Mouse (Mus musculus) CD4-positive, CD25-positive, alpha-beta regulatory T cell, adult 4 months (primary cell): Measurements from ENCODE around the gene Trappc2l. TPM values are rescaled to one million over a fixed set of nuclear protein-coding genes. Genes with fewer than 3 reads are reported as not detected.

Experiments used
- ATAC-seq: one replicate; pipeline ENCODE4 v1.8.0; 2017
- polyA plus RNA-seq, 2 experiments: library from polyadenylated mRNA; unstranded; fragments of 100-300 nt; shearing (Covaris generic); gene quantifications; one replicate each; pipeline ENCODE4 v1.2.1; 2017

Gene Trappc2l
- polyA plus RNA-seq, 2 experiments from 2014 or later, result 45.0 to 70.1 TPM

DNA sequence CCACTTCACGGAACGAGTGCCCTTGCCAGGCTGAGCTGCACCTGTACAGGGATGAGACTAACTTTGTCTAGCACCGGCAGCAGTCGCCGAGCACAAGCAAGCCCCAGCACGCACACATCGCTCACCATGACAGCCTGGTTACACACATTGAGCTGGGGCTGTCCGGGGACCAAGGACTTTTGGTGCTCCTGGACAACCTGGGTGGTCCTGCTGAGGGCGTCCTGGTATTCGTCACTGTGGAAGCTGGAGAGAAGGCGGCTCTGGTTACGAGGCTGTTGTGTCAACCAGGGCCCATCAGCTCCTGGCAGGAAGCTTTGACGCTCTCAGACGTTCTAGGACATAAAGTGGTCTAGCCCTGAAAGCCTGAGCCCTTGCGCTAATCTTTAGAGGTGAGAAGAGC lies 30.5 kb upstream of the Trappc2l start:
- ATAC-seq, result no peak

DNA sequence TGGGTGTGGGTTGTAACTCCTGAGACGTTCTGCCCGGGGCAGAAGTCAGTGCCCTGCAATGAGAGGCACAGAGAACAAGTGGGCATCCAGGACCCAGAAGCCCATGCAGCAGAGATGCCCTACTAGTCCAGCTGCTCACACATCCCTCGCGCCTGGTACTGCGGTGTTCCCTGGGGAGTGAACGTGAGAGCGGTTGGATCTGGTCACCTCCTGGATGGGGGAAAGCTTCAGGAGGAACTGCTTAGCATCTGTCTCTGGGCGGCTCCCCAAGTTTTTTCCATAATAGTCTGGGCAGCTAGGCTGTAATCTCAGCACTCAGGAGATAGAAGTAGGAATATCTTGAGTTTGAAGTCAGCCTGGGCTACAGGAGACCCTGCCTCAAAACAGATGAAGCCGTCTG lies 26.5 kb upstream of the Trappc2l start:
- no peak for ATAC-seq

DNA sequence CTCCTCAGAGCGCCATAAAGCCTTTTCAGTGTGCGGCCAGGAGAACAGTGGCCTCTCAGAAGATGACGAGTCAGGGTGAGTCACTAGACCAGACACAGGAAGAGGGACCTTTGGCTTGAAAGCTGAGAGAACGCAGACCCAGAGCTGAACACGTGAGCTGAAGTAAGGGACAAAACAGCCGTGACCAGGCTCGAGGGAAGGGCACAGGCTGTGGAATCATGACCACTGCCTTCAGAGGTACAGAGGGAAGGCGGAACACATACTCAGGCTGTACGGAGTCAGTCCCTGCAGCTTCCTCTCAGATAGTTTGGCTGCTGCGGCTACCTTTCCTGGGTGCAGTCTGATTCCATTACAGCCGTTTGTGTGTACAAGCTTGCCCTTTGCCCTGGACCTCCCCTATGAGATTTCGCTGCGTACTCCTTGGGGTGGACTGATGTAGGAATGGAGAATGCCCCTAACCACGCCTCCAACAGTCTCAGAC lies 26.0 kb upstream of the Trappc2l start:
- no peak for ATAC-seq

DNA sequence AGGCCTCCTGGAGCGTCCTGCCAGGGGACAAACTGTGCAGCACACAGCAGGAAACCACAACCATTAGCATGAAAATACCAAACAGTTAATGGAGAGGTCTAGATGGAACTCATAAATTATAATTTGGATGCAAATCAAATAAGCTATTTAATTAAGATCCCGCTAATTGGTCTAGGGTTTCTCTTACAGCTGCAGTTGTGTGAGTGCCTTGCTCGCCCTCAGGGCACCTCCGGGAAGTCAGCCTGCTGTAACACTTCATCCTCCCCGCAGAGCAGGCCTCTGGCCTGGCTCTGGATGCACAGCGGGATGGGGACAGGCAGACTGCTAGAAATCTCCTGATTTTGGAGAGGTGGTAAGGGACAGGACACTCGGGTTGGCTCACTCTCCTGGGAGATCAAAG lies 25.3 kb upstream of the Trappc2l start:
- no peak for ATAC-seq

DNA sequence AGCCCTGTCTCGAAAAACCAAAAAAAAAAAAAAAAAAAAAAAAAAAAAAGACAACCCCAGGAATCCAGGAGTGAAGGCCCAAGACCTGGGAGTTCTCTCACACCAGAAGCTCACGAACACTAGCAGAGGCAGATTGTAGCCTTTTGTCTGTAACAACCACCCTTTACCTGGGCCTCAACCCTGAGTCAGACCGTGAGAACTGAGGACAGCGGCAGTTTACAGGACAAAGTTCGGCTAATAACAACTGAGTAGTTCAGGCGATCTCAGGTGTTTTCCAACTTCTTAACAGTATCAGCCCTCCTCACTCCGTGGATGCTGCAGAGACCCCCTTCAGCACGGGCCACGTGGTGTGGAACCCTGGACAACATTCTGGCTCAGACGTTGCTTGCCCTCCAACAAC lies 24.7 kb upstream of the Trappc2l start:
- no peak for ATAC-seq

DNA sequence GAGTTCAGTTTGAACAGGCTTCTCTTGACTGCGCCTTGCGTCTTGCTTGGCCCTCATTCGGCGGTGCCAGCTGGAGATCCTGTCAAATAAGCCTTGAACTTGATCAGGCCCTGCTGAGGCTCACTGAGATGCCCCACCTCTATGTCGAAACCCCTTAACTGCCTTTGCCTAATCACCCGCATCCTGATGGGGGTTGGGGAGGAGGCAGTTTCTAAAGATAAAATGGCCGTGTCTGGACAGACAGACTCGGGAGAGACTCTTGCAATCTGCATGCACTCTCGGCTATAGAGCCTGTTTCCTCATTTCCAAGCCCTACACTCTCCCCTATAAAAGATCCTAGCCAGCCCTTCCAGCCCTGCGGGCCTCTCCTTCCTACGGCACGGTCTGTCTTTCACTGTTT lies 18.2 kb upstream of the Trappc2l start:
- ATAC-seq, result no peak

DNA sequence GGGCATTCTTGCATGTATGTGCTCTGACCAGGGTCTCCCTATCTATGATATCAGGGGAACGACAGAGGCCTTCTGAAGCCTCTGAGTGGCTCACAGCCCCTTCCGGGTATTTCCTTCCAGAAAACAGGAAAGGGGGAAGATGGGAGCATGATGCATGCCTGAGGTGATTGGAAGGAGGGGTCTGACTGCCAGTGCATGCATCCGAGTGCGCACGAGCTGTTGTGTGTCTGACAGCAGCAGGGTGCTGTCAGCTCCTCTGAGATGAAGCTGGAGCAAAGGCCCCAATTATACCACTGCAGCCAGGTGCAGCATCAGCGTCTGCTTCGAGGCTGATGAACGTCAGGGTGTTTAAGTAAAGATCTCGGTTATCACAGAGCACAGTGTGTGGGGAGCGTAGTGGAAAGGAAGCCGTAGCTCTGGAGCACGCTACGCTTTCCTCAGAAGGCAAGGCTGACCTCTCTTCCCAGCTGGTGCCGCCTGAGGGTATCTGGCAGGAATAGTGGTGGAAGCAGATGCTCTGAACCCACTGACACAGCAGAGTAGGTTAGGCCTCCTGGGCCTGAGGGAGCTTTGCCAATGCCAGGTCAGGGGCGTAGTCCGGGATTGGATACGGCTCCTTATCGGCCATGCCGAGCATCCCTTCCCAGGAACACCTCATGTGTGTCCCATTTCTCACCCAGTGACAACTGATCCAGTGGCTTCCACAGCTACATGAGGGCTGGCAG lies 17.5 kb upstream of the Trappc2l start:
- no peak for ATAC-seq

DNA sequence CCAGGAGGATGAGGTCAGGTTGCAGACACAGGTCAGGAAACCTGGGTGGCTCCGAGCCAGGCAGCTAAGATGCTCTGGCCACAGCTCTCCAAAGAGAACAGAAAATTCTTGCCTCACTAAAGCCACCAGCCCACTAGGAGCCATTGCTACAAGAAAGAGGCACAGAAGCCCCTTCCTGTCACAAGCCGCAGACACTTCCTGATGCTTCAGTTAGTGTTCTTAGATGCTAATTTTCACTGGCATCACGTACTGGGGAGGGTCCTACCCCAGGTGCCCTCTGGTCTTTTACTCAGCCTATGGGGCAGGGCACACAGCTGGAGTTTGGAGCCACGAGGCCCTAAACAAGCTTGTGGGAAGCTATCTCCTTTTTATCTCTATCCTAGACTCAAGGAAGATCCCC lies 15.4 kb upstream of the Trappc2l start:
- no peak for ATAC-seq

DNA sequence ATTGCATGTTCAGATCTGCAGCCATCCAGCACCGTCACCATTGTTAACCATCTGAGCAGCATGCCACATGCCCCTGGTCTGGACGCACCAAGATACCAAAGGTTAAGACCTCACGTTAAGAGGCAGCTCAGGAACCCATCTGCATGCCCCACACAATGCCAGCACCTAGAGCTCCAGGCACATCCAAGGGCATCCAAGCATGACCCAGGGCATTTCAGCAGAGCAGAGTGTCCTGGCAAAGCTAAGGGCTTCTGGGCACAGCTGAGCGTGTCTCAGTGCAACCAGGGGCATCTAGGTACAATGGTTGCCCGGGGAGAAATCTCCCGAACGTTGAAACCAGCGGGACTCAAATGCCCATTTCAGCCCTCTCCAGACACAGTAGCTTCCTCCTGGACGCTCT lies 10.8 kb upstream of the Trappc2l start:
- ATAC-seq, result no peak

DNA sequence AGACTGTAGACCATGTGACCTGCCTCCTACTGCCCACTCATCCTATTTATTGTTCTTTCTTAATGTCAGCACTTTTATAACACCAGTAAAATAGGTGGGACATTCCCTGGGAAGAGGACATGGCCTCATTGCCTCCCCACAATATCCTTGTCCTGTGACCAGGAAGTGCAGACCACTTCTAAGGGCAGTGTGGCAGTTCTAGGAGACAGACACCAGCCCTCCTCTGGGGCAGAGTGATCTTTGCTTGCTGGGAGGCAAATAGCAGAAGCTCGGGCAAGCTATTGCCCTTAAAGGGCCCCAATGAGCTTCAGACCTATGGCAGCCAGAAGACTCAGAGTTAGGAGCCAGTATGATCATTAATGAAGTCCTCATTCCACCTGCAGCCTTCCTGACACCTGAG lies 6.8 kb upstream of the Trappc2l start:
- no peak for ATAC-seq

DNA sequence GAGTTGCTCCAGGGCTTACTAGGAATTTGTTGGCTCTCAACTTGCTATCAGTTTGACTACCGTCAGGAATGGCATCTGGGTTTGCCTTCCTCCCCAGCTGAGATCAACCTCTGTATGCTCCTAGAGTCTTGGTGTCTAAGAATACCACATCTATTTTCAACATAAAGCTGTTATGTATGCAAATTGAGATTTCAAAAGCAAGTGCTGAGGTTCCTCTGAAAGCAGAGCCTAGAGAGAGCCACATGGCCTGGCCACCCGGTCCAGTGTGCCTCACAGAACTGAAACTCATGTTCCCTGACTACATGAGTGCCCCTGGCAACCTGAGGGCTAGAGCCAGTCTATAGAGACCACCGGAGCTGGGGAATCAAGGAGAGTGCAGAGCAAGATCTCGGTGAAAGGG lies 6.1 kb upstream of the Trappc2l start:
- no peak for ATAC-seq

DNA sequence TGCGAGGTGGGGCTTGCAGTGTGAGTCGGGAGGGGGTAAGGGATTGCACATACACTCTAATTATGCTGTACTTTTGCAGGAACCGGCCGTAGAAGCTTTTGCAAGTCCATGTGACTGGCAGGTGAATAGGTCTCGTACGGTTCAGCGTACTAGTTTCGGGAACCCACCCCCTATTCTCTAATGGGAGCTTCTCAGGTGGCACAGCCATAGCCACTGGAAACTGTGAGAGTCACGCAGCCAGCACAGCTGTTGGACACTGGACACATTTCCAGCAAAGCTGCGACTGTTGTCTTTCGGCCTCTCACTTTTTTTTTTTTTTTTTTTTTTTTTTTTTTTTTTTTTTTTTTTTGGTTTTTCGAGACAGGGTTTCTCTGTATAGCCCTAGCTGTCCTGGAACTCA lies 4.6 kb upstream of the Trappc2l start:
- ATAC-seq, result no peak

DNA sequence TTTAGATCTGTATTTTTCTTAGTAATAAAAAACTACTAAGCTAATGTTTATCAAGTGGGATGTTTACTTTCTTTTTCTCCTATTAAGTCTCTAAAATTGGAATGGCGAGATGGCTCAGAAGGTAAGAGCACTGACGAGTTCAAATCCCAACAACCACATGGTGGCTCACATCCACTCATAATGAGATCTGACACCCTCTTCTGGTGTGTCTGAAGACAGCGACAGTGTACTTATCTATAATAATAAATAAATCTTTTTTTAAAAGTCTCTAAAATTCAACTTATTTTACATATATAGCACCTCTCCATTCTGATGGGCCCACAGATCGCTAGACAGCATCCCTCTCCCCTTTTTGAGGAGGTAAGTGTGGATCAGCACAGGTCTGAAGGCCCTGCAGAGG lies 1.2 kb upstream of the Trappc2l start:
- ATAC-seq, result no peak

DNA sequence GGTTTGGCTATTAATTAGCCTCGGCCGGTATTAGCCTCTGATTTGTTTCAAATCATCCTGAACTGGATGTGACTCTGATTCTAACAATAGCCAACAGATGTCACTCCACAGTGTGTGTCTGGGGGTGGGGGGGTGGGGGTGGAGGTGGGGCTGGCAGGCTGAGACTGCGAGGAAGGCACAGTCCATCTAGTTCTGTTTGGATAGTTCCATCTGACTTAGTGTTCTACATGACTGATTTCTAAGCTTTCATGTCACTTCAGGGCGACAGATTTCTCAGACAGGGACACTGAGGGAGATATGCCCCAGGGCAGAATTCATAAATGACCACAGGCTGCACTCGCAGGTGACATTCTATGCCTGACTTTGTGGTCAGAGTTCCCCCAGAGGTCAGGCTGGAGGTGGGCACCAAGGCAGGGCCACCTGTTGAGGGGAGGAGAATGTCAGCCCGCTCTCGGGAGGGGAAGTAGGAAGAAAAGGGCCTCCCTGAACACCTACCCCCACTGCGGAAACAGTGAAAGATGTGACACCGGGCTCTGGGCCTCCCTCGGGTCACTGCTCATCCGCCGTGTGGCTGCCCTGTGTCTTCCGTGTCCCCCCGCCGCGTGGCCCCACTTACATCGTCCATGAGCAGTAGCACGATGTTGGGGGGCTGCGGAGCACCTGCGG lies 695 bp upstream of the Trappc2l start:
- ATAC-seq, result peak; percentile 24

DNA sequence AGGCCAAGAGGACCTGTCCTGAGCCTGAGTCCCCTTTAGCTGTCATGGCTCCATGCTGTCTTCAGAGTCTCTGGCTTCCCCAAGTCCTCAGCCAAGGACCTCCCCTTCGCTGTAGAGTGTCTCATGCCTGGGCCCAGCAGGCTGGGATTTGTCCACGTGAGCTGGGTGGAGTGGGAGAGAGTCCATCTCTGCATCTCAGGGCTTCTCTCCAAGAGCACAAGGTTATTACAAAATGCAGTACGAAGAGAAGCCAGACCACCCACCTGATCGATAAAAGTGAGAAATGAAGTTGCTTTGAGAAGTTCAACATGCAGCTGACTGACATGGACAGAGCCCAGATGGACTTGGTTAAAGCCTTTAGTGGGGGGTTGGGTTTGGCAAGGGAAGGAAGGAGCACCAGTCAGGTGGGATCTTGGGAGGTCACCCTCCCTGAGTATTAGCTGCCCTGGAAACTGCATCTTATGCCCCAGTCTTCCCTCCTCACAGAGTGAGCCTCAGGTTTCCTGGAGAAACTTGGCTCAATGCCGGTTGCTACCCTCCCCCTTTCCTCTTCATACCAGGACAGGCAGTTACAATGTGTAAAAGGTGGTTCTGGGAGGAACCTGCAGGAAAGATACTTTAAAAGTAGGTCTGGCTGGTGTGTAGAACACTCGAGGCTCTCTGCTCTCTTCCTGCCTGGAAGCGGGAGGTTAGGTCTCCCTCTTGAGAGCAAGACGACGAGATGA lies 4.9 kb downstream of the Trappc2l start:
- ATAC-seq, result no peak

DNA sequence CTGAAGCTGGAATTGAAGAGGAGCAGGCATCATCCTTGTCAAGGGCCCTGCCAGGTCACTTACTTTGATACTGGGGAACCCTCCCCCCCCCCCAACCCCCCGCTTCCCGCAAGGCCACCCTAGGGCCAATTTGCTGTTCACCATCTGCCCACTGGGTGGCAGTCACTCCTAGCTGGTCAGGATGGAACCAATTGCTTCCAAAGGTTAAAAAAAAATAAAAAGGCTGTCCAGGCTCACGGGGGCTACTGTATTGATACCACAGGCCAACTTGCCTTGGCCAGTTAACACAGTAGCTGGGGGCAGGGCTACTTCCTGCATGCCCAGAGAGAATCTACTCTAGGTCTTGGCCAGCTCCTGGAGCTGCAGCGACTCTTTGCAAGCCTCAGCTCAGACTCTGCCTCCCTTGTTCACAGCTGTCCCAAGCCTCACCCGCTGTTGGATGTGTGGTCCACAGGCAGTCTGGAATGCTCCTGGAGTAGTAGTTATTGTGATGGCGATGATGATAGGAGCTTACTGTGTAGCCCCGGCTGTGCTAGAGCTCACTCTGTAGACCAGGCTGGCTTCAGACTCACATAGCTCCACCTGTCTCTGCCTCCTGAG lies 6.6 kb downstream of the Trappc2l start:
- ATAC-seq, result peak; percentile 82

DNA sequence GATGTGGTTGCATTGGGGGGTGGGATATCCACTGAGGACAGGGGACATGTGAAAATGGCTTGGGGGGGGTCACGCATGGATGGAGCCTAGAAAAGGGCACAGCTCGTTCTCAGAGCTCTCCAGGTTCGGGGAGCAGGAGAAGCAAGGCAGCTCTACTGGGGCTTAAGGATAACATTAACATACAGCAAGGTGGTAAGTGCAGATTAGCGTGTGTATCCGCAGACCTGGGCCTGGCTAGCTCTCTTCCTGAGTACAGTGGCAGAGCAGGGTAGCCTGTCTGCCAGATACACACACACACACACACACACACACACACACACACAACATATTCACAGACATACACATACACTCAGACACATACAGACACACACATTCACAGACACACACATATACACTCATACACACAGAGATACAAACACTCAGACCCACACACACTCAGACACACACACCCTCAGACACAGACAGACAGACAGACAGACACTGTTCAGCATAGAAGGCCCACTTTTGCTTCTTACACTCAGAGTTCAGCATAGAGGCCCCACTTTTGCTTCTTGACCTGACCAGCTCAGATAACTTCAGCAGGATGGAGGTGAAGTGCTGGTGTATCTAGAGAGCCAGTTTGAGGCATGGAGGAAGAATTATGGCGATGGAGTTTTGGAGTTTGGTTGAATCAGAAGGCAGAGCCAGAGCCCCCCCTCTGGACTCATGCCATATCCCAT lies 7.4 kb downstream of the Trappc2l start:
- no peak for ATAC-seq

DNA sequence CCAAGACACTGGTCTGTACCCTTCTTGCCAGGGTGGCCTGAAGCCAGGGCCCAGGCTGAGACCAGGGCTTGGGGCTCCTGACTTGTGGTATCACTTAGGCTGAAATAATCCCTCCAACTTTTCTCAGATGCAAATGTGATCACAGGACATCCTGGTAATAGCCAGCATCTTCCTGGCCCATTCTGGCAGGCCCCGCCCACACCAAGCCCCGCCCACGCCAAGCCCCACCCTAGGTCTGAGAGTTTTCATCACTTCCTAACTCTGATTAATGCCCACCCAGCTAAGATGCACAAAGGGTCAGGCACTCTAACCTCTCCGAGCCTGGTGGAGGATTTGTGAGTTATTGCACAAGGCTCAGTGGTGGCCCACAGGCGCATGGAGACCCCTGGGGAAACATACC lies 9.0 kb downstream of the Trappc2l start:
- no peak for ATAC-seq

DNA sequence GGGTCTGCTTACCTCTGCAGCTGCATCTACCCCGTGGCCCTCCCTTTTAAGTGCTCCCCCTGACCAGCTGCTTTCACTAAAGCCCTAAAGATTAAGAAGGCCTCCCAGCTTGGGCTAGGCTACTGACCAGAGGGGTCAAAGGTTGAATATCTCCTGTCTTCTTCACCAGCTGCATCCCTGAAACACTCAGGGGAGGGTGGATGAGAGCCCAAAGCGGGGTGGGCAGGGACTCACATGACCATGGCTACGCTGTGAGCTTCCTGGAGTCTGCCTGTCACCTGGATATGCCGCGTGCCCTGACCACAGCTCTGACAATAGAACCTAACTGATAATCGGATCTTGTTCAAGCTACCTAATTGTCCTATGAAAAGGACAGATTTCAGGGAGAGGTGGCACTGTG lies 11.3 kb downstream of the Trappc2l start, which contains the start of gene Pabpn1l:
Pabpn1l (minus strand) TSS at position 13 of the 400 bp plus-strand sequence.
- no peak for ATAC-seq

DNA sequence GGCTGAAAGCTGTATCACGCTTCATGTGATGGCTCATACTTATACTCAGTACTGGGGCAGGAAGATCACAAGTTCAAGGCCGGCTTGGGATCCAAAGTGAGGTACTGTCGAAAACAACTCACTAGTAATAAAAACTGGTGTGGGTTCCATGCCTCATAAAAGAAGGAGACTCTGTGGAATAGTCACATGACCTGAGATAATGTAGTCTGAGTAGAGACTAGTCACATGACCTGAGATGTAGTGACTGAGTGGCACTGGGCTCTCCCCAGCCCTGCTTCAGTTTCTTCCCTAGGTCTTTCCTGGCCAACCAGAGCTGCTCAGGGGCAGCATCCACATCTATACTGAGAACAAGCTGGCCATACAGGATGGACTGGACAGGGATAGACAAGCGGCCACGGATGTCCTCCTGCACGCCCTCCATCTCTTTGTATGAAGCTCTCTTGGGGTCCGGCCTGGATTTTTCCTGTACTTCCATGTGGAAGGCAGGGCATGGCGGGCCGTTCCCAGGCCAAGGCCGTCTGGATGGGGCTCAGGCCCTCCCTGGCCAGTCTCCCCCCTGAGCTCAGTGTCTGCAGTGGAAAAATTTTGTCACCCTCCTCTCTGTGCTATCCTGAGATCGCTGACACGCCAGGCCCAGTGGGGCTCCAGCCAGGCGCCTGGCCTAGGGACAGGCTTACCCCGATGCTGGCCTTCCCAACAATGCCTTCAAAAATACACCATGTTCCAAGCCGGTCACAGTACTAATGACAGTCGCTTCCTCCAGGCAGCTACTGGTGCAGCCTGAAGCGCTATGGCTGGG lies 12.6 kb downstream of the Trappc2l start:
- ATAC-seq, result no peak

DNA sequence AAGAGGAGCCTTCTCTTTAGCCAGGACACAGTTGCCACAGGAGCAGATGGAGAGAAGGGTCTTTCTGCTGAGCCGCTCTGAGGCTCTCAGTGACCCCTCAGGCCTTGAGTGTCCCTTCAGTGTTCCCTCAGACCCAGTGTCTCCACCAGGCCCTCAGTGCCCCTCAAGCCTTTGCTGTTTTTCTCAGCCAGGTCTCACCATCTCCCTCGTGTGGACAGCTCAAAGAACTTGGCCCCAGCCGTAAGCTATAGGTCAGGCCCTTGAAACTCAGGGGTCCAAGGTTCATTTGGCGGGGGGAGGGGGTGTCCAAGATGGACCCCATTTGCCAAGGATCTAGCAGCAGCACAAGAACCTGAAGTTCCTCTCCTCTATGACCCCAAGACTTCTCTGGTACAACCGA lies 13.2 kb downstream of the Trappc2l start:
- no peak for ATAC-seq

DNA sequence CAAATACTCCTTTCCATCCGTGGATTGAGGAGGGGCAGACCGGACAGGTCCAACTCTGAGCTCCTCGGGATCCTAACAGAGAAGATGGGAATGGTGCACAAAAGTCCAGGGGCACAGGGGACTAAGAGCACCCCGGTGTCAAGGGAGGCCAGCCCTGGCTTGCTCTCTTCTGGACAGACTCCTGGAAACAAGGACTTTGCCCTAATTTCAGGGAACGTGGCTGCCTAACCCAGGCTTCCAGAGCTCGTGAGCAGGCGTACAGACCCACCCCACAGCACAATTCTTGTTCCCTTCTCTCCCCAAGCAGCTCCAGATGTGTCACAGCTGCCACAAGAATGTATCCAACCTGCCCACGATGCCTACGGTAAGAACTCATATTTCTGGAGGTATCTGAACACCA lies 14.4 kb downstream of the Trappc2l start:
- ATAC-seq, result no peak
